Mouse (Mus musculus) embryo, embryonic 11.5 days (tissue): ENCODE measurements around the gene Bhlhe23.
A peak's percentile ranks its signal among the peaks of the same experiment; 100 is the strongest.

Source experiments
- DNase-seq: peaks from one replicate; pipeline ENCODE4 v3.0.0-alpha.2; 2012; ENCODE audit warnings: low read depth, low spot score

Gene Bhlhe23

DNA sequence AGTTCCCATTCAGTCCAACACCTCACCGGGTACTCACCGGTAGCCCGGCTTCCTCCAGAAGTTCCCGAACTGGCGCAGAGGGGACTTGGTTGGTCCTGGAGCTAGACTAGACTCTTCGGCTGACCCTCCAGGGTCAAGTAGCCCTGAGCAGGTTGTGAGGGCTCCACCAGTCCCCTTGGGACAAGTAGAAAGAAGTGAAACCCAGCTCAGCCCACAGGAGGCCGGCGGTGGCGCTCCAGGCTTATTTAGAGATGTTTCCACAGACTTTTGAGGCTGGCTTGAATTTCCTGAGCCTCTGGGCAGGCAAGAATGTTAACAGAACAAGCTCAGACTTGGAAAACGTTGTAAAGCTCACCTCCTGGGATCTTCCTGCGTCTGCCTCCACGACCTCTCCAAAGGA is 1.5 kb downstream of the Bhlhe23 start:
- no peak for DNase-seq

- DNase-seq = no peak
These were observed 11.0 kb downstream of the Bhlhe23 start for GRCm38 (mm10) chr2:180765713-180766112.

GRCm38 (mm10) chr2:180764986-180765385 is 11.7 kb downstream of the Bhlhe23 start:
- DNase-seq = no peak

DNA sequence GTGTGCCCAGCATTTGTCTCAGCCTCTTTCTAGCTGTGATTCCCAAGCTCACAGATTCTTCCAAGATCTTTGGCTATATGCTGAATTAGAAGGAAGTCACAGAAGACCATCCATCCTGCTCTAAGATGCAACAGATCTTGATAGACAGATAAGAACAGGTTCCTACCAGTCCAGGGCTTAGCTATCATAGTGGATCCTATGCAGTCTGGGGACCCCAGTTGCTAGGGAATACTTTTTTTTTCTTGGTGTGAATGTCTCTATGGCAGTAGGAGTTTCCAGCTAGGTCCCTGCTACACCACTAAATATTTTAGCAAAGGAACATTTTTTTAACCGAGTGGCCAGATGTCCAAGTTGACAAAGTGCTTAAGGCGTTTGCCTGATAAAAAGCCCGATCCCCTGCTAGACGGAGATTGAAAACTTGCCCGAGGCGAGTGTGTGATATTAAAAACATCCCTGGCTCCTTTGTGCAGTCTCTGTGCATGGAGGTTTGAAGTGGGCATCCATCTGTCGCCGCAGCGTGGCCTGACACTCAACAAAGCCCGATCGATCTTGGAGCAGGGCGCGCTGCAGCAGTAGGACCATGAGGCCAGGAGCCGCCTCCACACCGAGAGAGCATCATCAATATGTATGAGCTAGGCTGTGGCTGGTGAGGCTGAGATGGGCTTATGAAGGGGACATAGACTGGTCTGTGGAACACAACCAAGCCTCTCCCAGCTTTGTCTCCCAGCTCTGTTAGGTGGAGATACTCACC is 18.0 kb downstream of the Bhlhe23 start:
- no peak for DNase-seq

DNA sequence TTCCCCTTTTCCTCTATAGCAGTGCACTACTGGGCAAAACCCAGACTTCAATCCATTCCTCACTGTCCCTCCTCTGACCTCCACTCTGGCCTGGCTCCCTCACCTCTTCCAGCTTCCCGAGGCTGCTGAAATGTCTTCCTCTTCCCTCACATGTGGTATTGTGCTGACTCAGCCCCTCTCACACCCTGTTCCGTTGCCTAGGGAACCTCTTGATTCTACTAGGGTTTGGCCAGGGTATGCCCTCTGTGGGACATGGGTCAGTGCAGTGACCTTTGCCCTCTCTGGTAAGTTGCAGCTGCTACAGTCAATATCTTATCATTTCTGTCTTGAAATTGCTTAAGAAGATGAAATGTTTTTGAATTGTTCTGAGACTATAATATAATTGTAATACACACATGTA is 19.9 kb downstream of the Bhlhe23 start:
- no peak for DNase-seq

DNA sequence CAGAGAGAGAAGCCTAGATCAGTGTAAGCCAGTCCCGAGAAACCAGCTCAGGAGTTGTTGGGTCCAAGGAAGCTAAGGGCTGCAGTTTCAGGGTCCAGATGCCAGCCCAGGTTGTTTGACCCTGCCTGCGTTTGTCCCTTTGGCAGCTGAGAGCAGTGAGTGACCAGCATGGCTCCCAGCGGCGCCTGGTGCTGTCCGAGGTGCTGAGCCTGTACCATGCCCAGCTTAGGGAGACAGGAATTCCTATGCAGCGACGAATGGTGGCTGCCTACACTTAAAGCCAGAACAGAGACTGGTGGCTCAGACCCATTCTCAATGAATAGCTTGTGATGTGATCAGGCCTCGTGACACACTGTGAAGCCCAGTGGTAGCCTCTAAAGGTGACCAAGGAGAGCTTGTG is 20.8 kb downstream of the Bhlhe23 start:
- peak; percentile 63 for DNase-seq

GRCm38 (mm10) chr2:180754976-180755688 is 21.6 kb downstream of the Bhlhe23 start:
- DNase-seq = no peak

- DNase-seq = no peak
These were observed 27.8 kb downstream of the Bhlhe23 start for GRCm38 (mm10) chr2:180748904-180749303.

GRCm38 (mm10) chr2:180746569-180747192 is 30.0 kb downstream of the Bhlhe23 start:
- DNase-seq = no peak

DNA sequence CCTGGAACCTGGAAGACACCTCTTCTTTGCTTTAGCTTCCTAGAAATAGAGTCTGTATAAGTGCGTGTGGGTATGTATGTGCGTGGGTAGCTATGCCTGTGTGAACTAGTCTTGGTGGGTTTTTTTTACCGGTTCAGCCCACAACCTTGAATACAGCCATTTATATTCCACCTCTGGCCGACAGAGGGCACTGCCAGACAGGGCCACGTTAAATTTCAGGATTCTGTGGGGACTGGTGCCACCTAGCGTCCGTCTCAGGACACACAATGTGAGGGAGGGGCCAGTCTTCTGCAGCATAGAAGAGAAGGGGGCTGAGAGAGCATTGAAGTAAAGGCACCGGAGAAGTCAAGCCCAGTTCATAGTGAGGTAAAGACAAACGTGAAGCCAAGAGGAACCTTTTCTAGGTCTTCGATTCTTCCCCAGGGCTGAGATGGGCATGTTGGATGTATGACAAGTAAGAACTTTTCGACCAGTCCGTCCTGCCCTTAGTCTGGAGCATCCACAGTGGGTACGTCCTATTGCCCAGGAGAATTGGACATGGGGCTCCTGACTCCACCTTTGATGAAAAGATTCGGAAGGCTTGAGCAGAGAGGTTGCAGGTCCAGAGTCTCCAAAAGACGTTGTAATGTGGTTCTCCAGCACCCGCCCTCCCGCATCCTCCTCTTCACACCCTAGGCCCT is 31.3 kb downstream of the Bhlhe23 start:
- DNase-seq = peak; percentile 78

- DNase-seq = no peak
These were observed 33.4 kb downstream of the Bhlhe23 start for GRCm38 (mm10) chr2:180743321-180743720.

GRCm38 (mm10) chr2:180742820-180743219 is 33.9 kb downstream of the Bhlhe23 start:
- no peak for DNase-seq

DNA sequence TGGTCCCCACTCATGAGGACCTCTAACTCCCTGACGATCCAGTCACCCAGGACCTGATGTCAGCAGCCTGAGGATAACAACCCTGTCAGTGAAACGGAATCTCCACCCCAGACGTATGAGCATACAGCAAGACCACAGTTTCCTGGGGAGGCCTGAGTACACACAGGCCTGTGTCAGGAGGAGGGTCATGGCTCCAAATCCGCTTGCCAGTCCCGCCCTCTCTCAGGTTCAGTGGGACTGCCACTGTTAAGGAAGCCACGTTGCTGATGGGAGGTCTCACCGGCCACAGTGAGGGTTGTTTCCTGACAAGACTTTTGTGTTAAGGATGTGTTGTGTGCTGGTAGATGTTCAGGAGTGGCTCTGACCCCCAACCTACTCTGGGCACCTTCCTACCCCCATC is 35.3 kb downstream of the Bhlhe23 start:
- DNase-seq = no peak

DNA sequence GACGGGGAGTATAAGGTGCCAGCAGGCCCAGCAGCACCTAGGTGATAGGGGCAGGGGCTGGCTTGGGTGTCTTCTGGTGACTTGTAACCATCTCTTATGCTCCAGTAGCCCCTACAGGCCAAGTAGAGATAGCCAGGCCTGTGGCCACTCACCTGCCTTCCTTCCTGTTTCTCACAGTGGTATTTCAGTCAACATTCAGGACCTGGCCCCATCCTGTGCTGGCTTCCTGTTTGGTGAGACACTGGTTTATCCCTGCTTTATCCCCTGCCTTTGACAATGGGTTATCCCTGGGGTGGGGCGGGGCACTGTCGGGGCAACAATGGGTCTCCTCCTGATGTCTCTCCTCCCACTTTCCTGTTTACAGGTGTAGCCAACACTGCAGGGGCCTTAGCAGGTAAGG is 36.4 kb downstream of the Bhlhe23 start:
- DNase-seq = no peak

DNA sequence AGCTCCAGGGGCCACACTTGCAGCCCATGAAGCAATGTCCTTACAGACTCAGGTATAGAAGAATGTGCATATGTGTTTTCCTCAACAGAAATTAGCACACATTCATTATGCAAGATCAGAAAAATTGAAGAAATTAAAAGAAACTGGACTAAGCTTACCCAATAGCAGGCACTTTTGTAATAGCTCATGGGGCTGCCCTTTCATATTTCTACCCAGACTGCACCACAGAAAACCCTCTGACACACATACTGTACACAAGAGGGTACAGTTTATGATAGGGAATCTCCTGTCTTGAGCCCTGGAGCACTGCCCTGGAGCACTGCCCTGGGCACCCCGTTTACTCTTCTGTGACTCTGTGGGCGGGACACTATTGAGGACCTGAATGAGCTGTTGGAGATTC is 38.7 kb downstream of the Bhlhe23 start:
- DNase-seq = no peak

DNA sequence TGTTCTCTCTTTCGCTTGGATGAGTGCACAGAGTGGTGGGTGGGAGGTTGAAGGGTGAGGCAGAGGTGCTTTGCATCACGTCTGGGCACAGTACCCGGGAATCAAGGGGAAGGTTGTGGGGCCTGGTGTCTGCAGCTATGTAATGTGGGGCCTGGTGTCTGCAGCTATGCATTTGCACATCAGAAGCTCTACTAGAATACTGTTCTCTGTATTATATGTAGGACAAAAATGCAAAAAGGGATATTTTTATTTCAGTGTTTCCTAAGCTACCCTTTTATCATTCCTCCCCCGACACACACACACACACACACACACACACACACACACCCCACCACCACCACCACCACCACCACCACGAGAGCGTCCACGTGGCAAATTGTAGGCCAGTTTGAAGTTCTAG is 41.5 kb downstream of the Bhlhe23 start:
- no peak for DNase-seq

DNA sequence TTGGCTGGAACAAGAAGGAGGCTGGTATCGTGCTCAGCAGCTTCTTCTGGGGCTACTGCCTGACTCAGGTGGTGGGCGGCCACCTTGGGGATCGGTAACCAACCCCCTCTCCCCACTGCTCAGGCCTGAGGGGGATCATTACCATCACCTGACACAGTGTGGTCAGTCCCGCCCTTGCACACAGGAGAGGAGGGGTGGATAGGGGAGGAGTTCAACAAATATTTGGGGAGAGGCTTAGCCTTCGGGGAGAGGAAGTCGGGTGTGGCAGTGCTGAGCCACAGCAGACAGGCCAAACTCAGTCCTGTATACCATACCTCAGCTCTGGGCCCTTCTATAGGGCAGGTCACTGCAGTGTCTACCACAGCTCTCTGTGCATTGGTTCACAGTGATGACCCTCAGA is 44.7 kb downstream of the Bhlhe23 start:
- DNase-seq = no peak

DNA sequence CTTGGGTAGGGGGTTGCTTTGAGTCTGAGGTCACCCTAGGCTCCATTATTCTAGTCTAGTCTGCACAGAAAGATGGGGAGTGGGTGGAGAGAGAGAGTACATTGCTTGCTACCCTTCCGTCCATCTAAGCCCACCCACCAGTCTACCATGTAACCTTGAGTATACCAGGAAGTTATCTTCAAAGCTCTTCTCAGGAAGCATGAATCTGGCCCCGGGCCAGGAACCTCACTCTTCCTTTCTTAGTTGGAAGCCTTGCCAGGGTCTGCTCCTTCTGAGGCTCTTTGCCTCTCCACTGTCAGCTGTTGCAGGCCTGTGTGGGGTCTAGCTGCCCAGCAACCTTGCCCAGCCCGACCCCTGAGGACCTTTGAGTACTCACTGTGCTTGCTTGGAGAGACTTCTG is 45.7 kb downstream of the Bhlhe23 start:
- no peak for DNase-seq

DNA sequence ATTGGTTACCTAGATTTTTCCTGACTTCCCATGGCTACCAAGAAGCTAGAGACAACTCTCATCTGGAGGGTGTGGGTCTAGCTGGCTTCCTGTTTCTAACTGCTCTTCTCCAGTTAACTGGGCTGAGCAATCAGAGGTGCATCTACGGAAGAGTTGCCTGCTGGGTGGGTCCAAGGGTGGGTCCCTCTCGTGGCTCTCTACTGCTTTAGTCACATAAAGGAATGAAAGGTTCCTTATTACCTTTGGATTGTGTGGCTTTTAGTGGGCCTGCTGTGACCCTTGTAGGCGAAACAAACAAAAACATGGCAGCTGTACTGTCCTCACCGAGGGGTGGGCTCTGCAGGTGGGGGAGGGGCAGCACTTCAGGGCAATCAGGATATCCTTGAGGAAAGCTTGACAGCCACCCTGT is 49.1 kb downstream of the Bhlhe23 start:
- DNase-seq = no peak

DNA sequence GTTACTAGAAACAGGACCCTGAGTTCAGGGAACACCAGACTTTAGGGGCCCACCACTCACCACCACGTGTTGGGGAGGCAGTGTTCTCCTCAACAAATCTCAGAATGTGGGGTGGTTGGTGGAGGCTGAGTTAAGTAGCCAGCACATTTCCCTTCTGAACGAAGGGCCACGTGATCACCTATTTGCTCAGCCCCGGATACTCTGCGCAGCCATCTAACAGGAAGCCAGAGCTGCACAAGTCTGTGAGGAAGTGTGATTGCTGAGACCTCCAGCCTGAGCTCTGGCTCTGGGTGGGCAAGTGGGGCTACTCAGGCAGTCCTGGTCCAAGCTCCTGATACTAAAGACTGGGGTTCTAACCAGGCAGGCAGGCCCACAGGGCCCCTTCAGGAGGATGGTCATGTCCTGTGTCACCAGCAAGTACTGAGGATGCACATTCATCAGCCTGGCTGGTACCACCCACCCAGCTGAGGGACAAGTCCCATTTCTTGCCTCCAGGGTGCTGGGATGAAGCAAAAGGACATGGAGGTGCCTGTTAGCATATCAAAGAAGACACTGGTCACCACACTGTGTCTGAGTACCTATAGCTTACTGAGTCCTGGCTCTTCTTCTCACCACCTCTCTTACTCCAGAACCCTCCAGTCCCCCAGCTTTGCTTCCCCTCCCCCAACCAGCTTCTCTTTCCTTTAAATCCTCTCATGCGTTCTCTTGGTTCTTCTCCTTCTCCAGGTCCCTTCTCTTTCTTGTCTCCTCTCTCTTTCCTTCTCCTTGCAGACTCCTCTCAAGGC is 49.9 kb downstream of the Bhlhe23 start:
- no peak for DNase-seq

DNA sequence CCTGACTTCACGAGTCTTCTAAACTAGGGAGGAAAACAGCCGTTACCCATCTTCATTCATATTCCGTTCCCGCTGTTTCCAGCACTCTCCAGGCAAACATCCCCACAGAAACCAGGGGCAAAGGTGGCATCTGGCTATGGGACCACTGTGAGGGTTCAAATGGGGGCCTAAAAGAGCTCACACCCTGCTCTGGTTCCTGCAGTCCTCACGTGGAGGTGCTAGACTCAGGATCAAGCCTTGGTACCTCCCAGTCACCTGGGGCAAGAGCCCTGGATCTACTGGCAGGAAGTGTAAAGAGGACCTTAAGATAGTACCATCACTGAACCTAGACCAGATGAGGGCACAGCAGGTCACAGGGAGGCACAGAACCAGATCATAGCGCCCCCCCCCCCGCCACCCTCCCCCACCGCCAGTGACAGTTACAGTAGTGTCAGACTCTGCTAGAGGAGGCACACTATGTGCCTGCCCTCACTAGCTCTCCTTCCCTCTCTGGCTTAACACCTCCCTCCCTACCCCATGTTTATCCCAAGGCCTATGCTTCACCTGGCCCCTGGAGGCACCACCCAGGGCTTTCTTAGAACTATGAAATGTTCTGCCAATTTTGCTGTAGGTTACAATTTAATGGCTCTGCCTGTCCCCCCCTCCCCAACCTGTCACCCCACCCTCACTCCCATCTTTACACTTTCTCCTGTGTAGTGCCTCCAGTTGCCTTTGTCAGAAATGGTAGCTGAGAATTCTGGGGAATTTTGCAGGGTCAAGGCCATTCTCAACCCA is 50.7 kb downstream of the Bhlhe23 start:
- DNase-seq = no peak
